ENCODE assay signal across 23 mouse cellular contexts in genomic region chr2:180307680-180308079, GRCm38 (mm10). TPM values are rescaled to one million over a fixed set of nuclear protein-coding genes. Genes with fewer than 3 reads are reported as not detected.
DNase-seq lines count a peak whose midpoint lies in the region; ATAC-seq and TF ChIP-seq lines count a peak whose summit lies in the region.
"Had no signal": no experiment of that assay in that cellular context is flagged by ENCODE, and none has a peak within 500 bp of the region (broad histone marks: within the 10 kb centered on the region; RNA-seq: fewer than 3 reads in every experiment).

No protein-coding gene starts in this region.

- no peaks in the 10 kb centered on the region for H3K36me3 ChIP-seq in heart, embryonic 10.5 days
- H3K36me3 ChIP-seq in lung, postnatal 0 days (ENCODE audit: insufficient read depth, low read length): no peaks in the 10 kb centered on the region
- no peaks in the 10 kb centered on the region for H3K36me3 ChIP-seq in forebrain, embryonic 16.5 days (ENCODE audit: control insufficient read depth, insufficient read depth)
- H3K36me3 ChIP-seq in liver, embryonic 11.5 days (ENCODE audit: control insufficient read depth, insufficient read depth, low read length): no peaks in the 10 kb centered on the region
- H3K36me3 ChIP-seq: embryonic facial prominence, embryonic 10.5 days; hindbrain, embryonic 13.5 days had no signal

- ATAC-seq in lung, postnatal 0 days: no peak
- peak; percentile 66 for ATAC-seq in CD4-positive, CD25-positive, alpha-beta regulatory T cell, adult 4 months
- peak; percentile 54 for ATAC-seq in inflammation-experienced regulatory T-cells, adult 6 months
- ATAC-seq in forebrain, embryonic 16.5 days: no peak
- no peak for ATAC-seq in liver, embryonic 11.5 days (replicated peaks; ENCODE audit: low FRiP score)
- ATAC-seq: forebrain, embryonic 13.5 days; hindbrain, postnatal 0 days had no signal

- H3K9ac ChIP-seq in lung, postnatal 0 days (replicated peaks; ENCODE audit: low read depth): no peak overlapping the region
- H3K9ac ChIP-seq in forebrain, embryonic 16.5 days (replicated peaks; ENCODE audit: low read depth, low read length): no peak overlapping the region
- no peak overlapping the region for H3K9ac ChIP-seq in liver, embryonic 11.5 days (ENCODE audit: low read depth, low read length)
- H3K9ac ChIP-seq: forebrain, embryonic 13.5 days; hindbrain, embryonic 13.5 days had no signal

- 38% methylated on average over 2 of the region's 2 CpGs for WGBS in heart, embryonic 10.5 days
- 34% methylated on average over 2 of the region's 2 CpGs for WGBS in lung, postnatal 0 days
- WGBS in forebrain, embryonic 16.5 days: 64% methylated on average over 2 of the region's 2 CpGs
- 36% methylated on average over 2 of the region's 2 CpGs for WGBS in liver, embryonic 11.5 days

- H3K27ac ChIP-seq in heart, embryonic 10.5 days: peak overlapping the region; percentile 11; the same call in 1 of the 2 replicates
- peak overlapping the region; percentile 66; the same call in 1 of the 2 replicates for H3K27ac ChIP-seq in lung, postnatal 0 days (ENCODE audit: low read length)
- H3K27ac ChIP-seq in forebrain, embryonic 16.5 days (ENCODE audit: low read length): no peak overlapping the region
- H3K27ac ChIP-seq in liver, embryonic 11.5 days (ENCODE audit: low read depth, low read length): no peak overlapping the region
- H3K27ac ChIP-seq: embryonic facial prominence, embryonic 10.5 days; forebrain, embryonic 13.5 days; hindbrain, embryonic 13.5 days; hindbrain, postnatal 0 days had no signal

- DNase-seq in heart, embryonic 10.5 days (ENCODE audit: low spot score): no peak
- no peak for DNase-seq in heart, postnatal 14 days
- no peak for DNase-seq in lung, postnatal 0 days (ENCODE audit: low spot score)
- no peak for DNase-seq in lung, postnatal 14 days
- DNase-seq in liver, embryonic 11.5 days (ENCODE audit: low spot score): no peak
- DNase-seq: adrenal gland, adult 2 months; adrenal gland, postnatal 25 days; cerebellum, adult 18-20 months; cerebellum, adult 9-11 months; gastrocnemius, postnatal 36 days; heart, adult 11 months; heart, postnatal 10 days had no signal

- TF ChIP-seq CTCF in lung, postnatal 0 days (IDR thresholded peaks at IDR 0.05): no peak

- H3K9me3 ChIP-seq in heart, embryonic 10.5 days: no peaks in the 10 kb centered on the region
- H3K9me3 ChIP-seq in lung, postnatal 0 days (ENCODE audit: low read length): no peaks in the 10 kb centered on the region
- H3K9me3 ChIP-seq in forebrain, embryonic 16.5 days (ENCODE audit: control insufficient read depth, low read length): no peaks in the 10 kb centered on the region
- no peaks in the 10 kb centered on the region for H3K9me3 ChIP-seq in liver, embryonic 11.5 days (ENCODE audit: control insufficient read depth, low read length)
- H3K9me3 ChIP-seq: embryonic facial prominence, embryonic 10.5 days; forebrain, embryonic 13.5 days; hindbrain, embryonic 13.5 days had no signal

- no peak for TF ChIP-seq EP300 in lung, postnatal 0 days (IDR thresholded peaks at IDR 0.05)

- peaks cover 58% of the 10 kb centered on the region for H3K4me1 ChIP-seq in heart, embryonic 10.5 days
- 0 out of 2 replicates have a peak, but pooled peaks cover 2% of the 10 kb centered on the region for H3K4me1 ChIP-seq in lung, postnatal 0 days (ENCODE audit: insufficient read depth, low read depth, low read length)
- H3K4me1 ChIP-seq in forebrain, embryonic 16.5 days (replicated peaks; ENCODE audit: control insufficient read depth, insufficient read depth, low read length): no peaks in the 10 kb centered on the region
- peaks cover 3% of the 10 kb centered on the region; the same call in 1 of the 2 replicates for H3K4me1 ChIP-seq in liver, embryonic 11.5 days (replicated peaks; ENCODE audit: control insufficient read depth, insufficient read depth, low read length)
- H3K4me1 ChIP-seq: embryonic facial prominence, embryonic 10.5 days; forebrain, embryonic 13.5 days; hindbrain, embryonic 13.5 days had no signal

- intact Hi-C loops in heart, postnatal 14 days (cut with DNase I): no loop called here

- no peak overlapping the region for H3K4me3 ChIP-seq in heart, embryonic 10.5 days
- H3K4me3 ChIP-seq in lung, postnatal 0 days (ENCODE audit: low read depth, low read length): no peak overlapping the region
- no peak overlapping the region for H3K4me3 ChIP-seq in forebrain, embryonic 16.5 days (replicated peaks; ENCODE audit: low read length)
- no peak overlapping the region for H3K4me3 ChIP-seq in liver, embryonic 11.5 days (ENCODE audit: low read depth, low read length)
- H3K4me3 ChIP-seq: embryonic facial prominence, embryonic 10.5 days; forebrain, embryonic 13.5 days; hindbrain, embryonic 13.5 days had no signal

- H3K27me3 ChIP-seq in heart, embryonic 10.5 days (ENCODE audit: insufficient read depth, poor library complexity, severe bottlenecking): no peaks in the 10 kb centered on the region
- H3K27me3 ChIP-seq in lung, postnatal 0 days (replicated peaks; ENCODE audit: insufficient read depth, low read length): no peaks in the 10 kb centered on the region
- H3K27me3 ChIP-seq in forebrain, embryonic 16.5 days (replicated peaks; ENCODE audit: control insufficient read depth, insufficient read depth, low read length): no peaks in the 10 kb centered on the region
- no peaks in the 10 kb centered on the region for H3K27me3 ChIP-seq in liver, embryonic 11.5 days (replicated peaks; ENCODE audit: control insufficient read depth, insufficient read depth, low read length)
- H3K27me3 ChIP-seq: forebrain, embryonic 13.5 days; hindbrain, embryonic 13.5 days had no signal

- H3K4me2 ChIP-seq in lung, postnatal 0 days (replicated peaks; ENCODE audit: low read depth, low read length): no peak overlapping the region
- H3K4me2 ChIP-seq in forebrain, embryonic 16.5 days (ENCODE audit: low read length): no peak overlapping the region
- no peak overlapping the region for H3K4me2 ChIP-seq in liver, embryonic 11.5 days
- H3K4me2 ChIP-seq: forebrain, embryonic 13.5 days; hindbrain, embryonic 13.5 days had no signal

RNA-seq across cellular contexts. Expression of gene Rbbp8nl, which starts 18.0 kb away (rescaled TPM):
- 0.16 and 0.68 TPM in 2 replicates for polyA plus RNA-seq in heart, embryonic 10.5 days (2016; fragmentation: Nextera tagmentation; extraction: Ambion mirVana)
- total RNA-seq in heart, postnatal 14 days (2021): not detected
- 0.20 and 0.46 TPM in 2 replicates for polyA plus RNA-seq in lung, postnatal 0 days (2015; fragmentation: Nextera tagmentation; extraction: Ambion mirVana)
- not detected for polyA plus RNA-seq in CD4-positive, CD25-positive, alpha-beta regulatory T cell, adult 4 months (2017; shearing (Covaris generic))
- not detected for polyA plus RNA-seq in inflammation-experienced regulatory T-cells, adult 6 months (2017; shearing (Covaris generic))
- not detected in 2 replicates for polyA plus RNA-seq in forebrain, embryonic 16.5 days (2015; fragmentation: Nextera tagmentation; extraction: Ambion mirVana)
- polyA plus RNA-seq in liver, embryonic 11.5 days (2014; fragmentation: Nextera tagmentation; extraction: Ambion mirVana): 0.10 and 0.16 TPM in 2 replicates
- total RNA-seq: adrenal gland, adult 2 months; adrenal gland, postnatal 25 days; gastrocnemius, adult 8-10 months; gastrocnemius, postnatal 36 days; heart, postnatal 10 days; hematopoietic stem cell, adult 5-6 weeks; hindbrain, postnatal 0 days had no signal
- polyA plus RNA-seq: adrenal gland, adult 2 months; forebrain, embryonic 13.5 days; heart, embryonic 14.5 days; hindbrain, embryonic 13.5 days; hindbrain, postnatal 0 days had no signal

RNA-seq across cellular contexts. Expression of gene Gata5, which starts 26.8 kb away (rescaled TPM):
- polyA plus RNA-seq in heart, embryonic 10.5 days (2016; fragmentation: Nextera tagmentation; extraction: Ambion mirVana): 34.7 and 41.3 TPM in 2 replicates
- total RNA-seq in heart, postnatal 14 days (2021): 1 to 10 TPM; 1.0 to 1.2 TPM
- polyA plus RNA-seq in lung, postnatal 0 days (2015; fragmentation: Nextera tagmentation; extraction: Ambion mirVana): 10.4 and 11.4 TPM in 2 replicates
- polyA plus RNA-seq in CD4-positive, CD25-positive, alpha-beta regulatory T cell, adult 4 months (2017; shearing (Covaris generic)): not detected
- not detected for polyA plus RNA-seq in inflammation-experienced regulatory T-cells, adult 6 months (2017; shearing (Covaris generic))
- polyA plus RNA-seq in forebrain, embryonic 16.5 days (2015; fragmentation: Nextera tagmentation; extraction: Ambion mirVana): not detected in 2 replicates
- 7.6 and 7.7 TPM in 2 replicates for polyA plus RNA-seq in liver, embryonic 11.5 days (2014; fragmentation: Nextera tagmentation; extraction: Ambion mirVana)
- total RNA-seq: adrenal gland, postnatal 25 days; gastrocnemius, adult 8-10 months; gastrocnemius, postnatal 36 days; hematopoietic stem cell, adult 5-6 weeks; hindbrain, postnatal 0 days had no signal
- polyA plus RNA-seq: embryonic facial prominence, embryonic 14.5 days; forebrain, embryonic 13.5 days; hindbrain, postnatal 0 days had no signal

RNA-seq across cellular contexts. Expression of gene Cables2, which starts 34.4 kb away (rescaled TPM):
- polyA plus RNA-seq in heart, embryonic 10.5 days (2016; fragmentation: Nextera tagmentation; extraction: Ambion mirVana): 12.4 and 13.1 TPM in 2 replicates
- 10 to 100 TPM; 14.3 to 14.6 TPM for total RNA-seq in heart, postnatal 14 days (2021)
- polyA plus RNA-seq in lung, postnatal 0 days (2015; fragmentation: Nextera tagmentation; extraction: Ambion mirVana): 15.5 and 16.1 TPM in 2 replicates
- polyA plus RNA-seq in CD4-positive, CD25-positive, alpha-beta regulatory T cell, adult 4 months (2017; shearing (Covaris generic)): 1 to 10 TPM; 5.2 to 8.1 TPM
- 1 to 10 TPM; 6.7 to 8.0 (median 7.7) TPM for polyA plus RNA-seq in inflammation-experienced regulatory T-cells, adult 6 months (2017; shearing (Covaris generic))
- 16.1 and 18.5 TPM in 2 replicates for polyA plus RNA-seq in forebrain, embryonic 16.5 days (2015; fragmentation: Nextera tagmentation; extraction: Ambion mirVana)
- polyA plus RNA-seq in liver, embryonic 11.5 days (2014; fragmentation: Nextera tagmentation; extraction: Ambion mirVana): 9.4 and 9.6 TPM in 2 replicates

RNA-seq across cellular contexts. Expression of gene Rps21, which starts 50.5 kb away (rescaled TPM):
- 332 and 360 TPM in 2 replicates for polyA plus RNA-seq in heart, embryonic 10.5 days (2016; fragmentation: Nextera tagmentation; extraction: Ambion mirVana)
- total RNA-seq in heart, postnatal 14 days (2021): 100 to 1,000 TPM; 460 to 507 TPM
- 418 and 453 TPM in 2 replicates for polyA plus RNA-seq in lung, postnatal 0 days (2015; fragmentation: Nextera tagmentation; extraction: Ambion mirVana)
- polyA plus RNA-seq in CD4-positive, CD25-positive, alpha-beta regulatory T cell, adult 4 months (2017; shearing (Covaris generic)): 1,000 to 10,000 TPM in 1 of 2 experiments, 100 to 1,000 TPM in 1; 875 to 1,561 TPM
- 1,000 to 10,000 TPM; 1,053 to 1,596 (median 1,304) TPM for polyA plus RNA-seq in inflammation-experienced regulatory T-cells, adult 6 months (2017; shearing (Covaris generic))
- polyA plus RNA-seq in forebrain, embryonic 16.5 days (2015; fragmentation: Nextera tagmentation; extraction: Ambion mirVana): 305 and 334 TPM in 2 replicates
- 736 and 852 TPM in 2 replicates for polyA plus RNA-seq in liver, embryonic 11.5 days (2014; fragmentation: Nextera tagmentation; extraction: Ambion mirVana)

Comparison
In these comparisons a context has a peak if more than half of its experiments do, and no peak if none do; other contexts are left out.
1. H3K27ac ChIP-seq: peak in heart, embryonic 10.5 days (single experiment) and lung, postnatal 0 days (single experiment); none in forebrain, embryonic 16.5 days (single experiment) and liver, embryonic 11.5 days (single experiment).
2. ATAC-seq: peak in CD4-positive, CD25-positive, alpha-beta regulatory T cell, adult 4 months (single experiment) and inflammation-experienced regulatory T-cells, adult 6 months (single experiment); none in lung, postnatal 0 days (single experiment), forebrain, embryonic 16.5 days (single experiment) and liver, embryonic 11.5 days (single experiment).